Mouse (Mus musculus): ENCODE measurements around the gene Phtf2.

Phtf2 gene

GRCm38 (mm10) chr5:20881915-20882800, at the start of gene Phtf2, which contains the start of gene Tmem60:
Gene Phtf2 (minus strand): TSS chr5:20882124.
Gene Tmem60 (plus strand): TSS chr5:20882191.
- in situ Hi-C loops (cut with MboI; ENCODE audit: low pct_unique_long_range_greater_than_20kb in 1 of 2, low sequenced_read_pairs in 2 of 2, unreplicated experiment in 1 of 2): no loop called here

- in situ Hi-C loops (cut with MboI; ENCODE audit: low pct_unique_long_range_greater_than_20kb in 1 of 2, low sequenced_read_pairs in 2 of 2, unreplicated experiment in 1 of 2): no loop called here
These were observed 49.4 kb upstream of the Phtf2 start for GRCm38 (mm10) chr5:20931300-20931699.

GRCm38 (mm10) chr5:20930430-20930829, 48.5 kb upstream of the Phtf2 start:
- in situ Hi-C loops (cut with MboI; ENCODE audit: low pct_unique_long_range_greater_than_20kb in 1 of 2, low sequenced_read_pairs in 2 of 2, unreplicated experiment in 1 of 2): no loop called here

GRCm38 (mm10) chr5:20929669-20930151, 47.8 kb upstream of the Phtf2 start:
- in situ Hi-C loops (cut with MboI; ENCODE audit: low pct_unique_long_range_greater_than_20kb in 1 of 2, low sequenced_read_pairs in 2 of 2, unreplicated experiment in 1 of 2): no loop called here

- in situ Hi-C loops (cut with MboI; ENCODE audit: low pct_unique_long_range_greater_than_20kb in 1 of 2, low sequenced_read_pairs in 2 of 2, unreplicated experiment in 1 of 2): no loop called here
These were observed 43.5 kb upstream of the Phtf2 start for GRCm38 (mm10) chr5:20925451-20925850.

- in situ Hi-C loops (cut with MboI; ENCODE audit: low pct_unique_long_range_greater_than_20kb in 1 of 2, low sequenced_read_pairs in 2 of 2, unreplicated experiment in 1 of 2): no loop called here
These were observed 42.7 kb upstream of the Phtf2 start for GRCm38 (mm10) chr5:20924608-20925007.

- in situ Hi-C loops (cut with MboI; ENCODE audit: low pct_unique_long_range_greater_than_20kb in 1 of 2, low sequenced_read_pairs in 2 of 2, unreplicated experiment in 1 of 2): no loop called here
These were observed 37.6 kb upstream of the Phtf2 start for GRCm38 (mm10) chr5:20919566-20919965.

GRCm38 (mm10) chr5:20918967-20919366, 37.0 kb upstream of the Phtf2 start:
- in situ Hi-C loops (cut with MboI; ENCODE audit: low pct_unique_long_range_greater_than_20kb in 1 of 2, low sequenced_read_pairs in 2 of 2, unreplicated experiment in 1 of 2): no loop called here

- in situ Hi-C loops (cut with MboI; ENCODE audit: low pct_unique_long_range_greater_than_20kb in 1 of 2, low sequenced_read_pairs in 2 of 2, unreplicated experiment in 1 of 2): no loop called here
These were observed 31.7 kb upstream of the Phtf2 start for GRCm38 (mm10) chr5:20913372-20914275.

GRCm38 (mm10) chr5:20911741-20912140, 29.8 kb upstream of the Phtf2 start:
- in situ Hi-C loops (cut with MboI; ENCODE audit: low pct_unique_long_range_greater_than_20kb in 1 of 2, low sequenced_read_pairs in 2 of 2, unreplicated experiment in 1 of 2): no loop called here

- in situ Hi-C loops (cut with MboI; ENCODE audit: low pct_unique_long_range_greater_than_20kb in 1 of 2, low sequenced_read_pairs in 2 of 2, unreplicated experiment in 1 of 2): no loop called here
These were observed 24.3 kb upstream of the Phtf2 start for GRCm38 (mm10) chr5:20906191-20906590.

GRCm38 (mm10) chr5:20905437-20905836, 23.5 kb upstream of the Phtf2 start:
- in situ Hi-C loops (cut with MboI; ENCODE audit: low pct_unique_long_range_greater_than_20kb in 1 of 2, low sequenced_read_pairs in 2 of 2, unreplicated experiment in 1 of 2): no loop called here

GRCm38 (mm10) chr5:20904647-20905046, 22.7 kb upstream of the Phtf2 start:
- in situ Hi-C loops (cut with MboI; ENCODE audit: low pct_unique_long_range_greater_than_20kb in 1 of 2, low sequenced_read_pairs in 2 of 2, unreplicated experiment in 1 of 2): no loop called here

- in situ Hi-C loops (cut with MboI; ENCODE audit: low pct_unique_long_range_greater_than_20kb in 1 of 2, low sequenced_read_pairs in 2 of 2, unreplicated experiment in 1 of 2): no loop called here
These were observed 15.7 kb upstream of the Phtf2 start for GRCm38 (mm10) chr5:20897446-20898167.

- in situ Hi-C loops (cut with MboI; ENCODE audit: low pct_unique_long_range_greater_than_20kb in 1 of 2, low sequenced_read_pairs in 2 of 2, unreplicated experiment in 1 of 2): no loop called here
These were observed 2.2 kb upstream of the Phtf2 start for GRCm38 (mm10) chr5:20884036-20884620.

- in situ Hi-C loops (cut with MboI; ENCODE audit: low pct_unique_long_range_greater_than_20kb in 1 of 2, low sequenced_read_pairs in 2 of 2, unreplicated experiment in 1 of 2): no loop called here
These were observed 838 bp downstream of the Phtf2 start for GRCm38 (mm10) chr5:20880797-20881775.

- in situ Hi-C loops (cut with MboI; ENCODE audit: low pct_unique_long_range_greater_than_20kb in 1 of 2, low sequenced_read_pairs in 2 of 2, unreplicated experiment in 1 of 2): no loop called here
These were observed 1.5 kb downstream of the Phtf2 start for GRCm38 (mm10) chr5:20880386-20880785.
